Mouse (Mus musculus): ENCODE results near the gene Omp.

- TF ChIP-seq CTCF (IDR thresholded peaks at IDR 0.05; ENCODE audit: low read depth, low read length) (no peak), GATA1 (IDR thresholded peaks at IDR 0.05; ENCODE audit: borderline replicate concordance, low read length) (no peak), POLR2AphosphoS5 (IDR thresholded peaks at IDR 0.05; ENCODE audit: insufficient replicate concordance, low read depth, low read length) (no peak), TAL1 (conservative IDR thresholded peaks at IDR 0.05; ENCODE audit: low read depth, low read length) (no peak), GATA2 (IDR thresholded peaks at IDR 0.05; ENCODE audit: borderline replicate concordance, low read depth, low read length) (no peak)
These were observed 642 bp upstream of the Omp start for GRCm38 (mm10) chr7:98145842-98146446.
